Mouse (Mus musculus) forebrain, embryonic 14.5 days (tissue): ENCODE data around the gene Ndrg3. TPM values are rescaled to one million over a fixed set of nuclear protein-coding genes. Genes with fewer than 3 reads are reported as not detected.
A peak's percentile ranks its signal among the peaks of the same experiment; 100 is the strongest.

Experiments used
- ATAC-seq: fragments of 200-750 bp; cut with Nextera tagmentation; 2 replicates; pipeline ENCODE4 v1.8.0; 2017; ENCODE audit warnings: mild to moderate bottlenecking, moderate library complexity
- DNase-seq: peaks from one replicate; pipeline ENCODE4 v3.0.0-alpha.2; 2015; ENCODE audit warnings: low spot score
- H3K27ac ChIP-seq: fragments of 300-500 bp; sonication (generic); 2 replicates; pipeline ENCODE4 v1.5.1; 2014; ENCODE audit warnings: low read depth, mild to moderate bottlenecking, control low read depth, low read length, moderate library complexity
- H3K27me3 ChIP-seq: fragments of 300-500 bp; sonication (generic); replicated peaks from 2 replicates; pipeline ENCODE4 v1.6.1; 2014; ENCODE audit warnings: low read length, control low read depth, mixed read lengths; ENCODE audit not compliant: control insufficient read depth, insufficient read depth
- H3K36me3 ChIP-seq: fragments of 300-500 bp; sonication (generic); 2 replicates; pipeline ENCODE4 v1.6.1; 2014; ENCODE audit warnings: low read length, control low read depth; ENCODE audit not compliant: control insufficient read depth, insufficient read depth
- H3K4me1 ChIP-seq: fragments of 300-500 bp; sonication (generic); 2 replicates; pipeline ENCODE4 v1.6.1; 2014; ENCODE audit warnings: antibody characterized with exemption, low read length, control low read depth; ENCODE audit not compliant: control insufficient read depth, insufficient read depth
- H3K4me2 ChIP-seq: fragments of 300-500 bp; sonication (generic); 2 replicates; pipeline ENCODE4 v1.6.1; 2014; ENCODE audit warnings: mild to moderate bottlenecking, control low read depth, low read length
- H3K4me3 ChIP-seq: fragments of 300-500 bp; sonication (generic); 2 replicates; pipeline ENCODE4 v1.5.1; 2014; ENCODE audit warnings: low read depth, low read length, control low read depth
- H3K9ac ChIP-seq: fragments of 300-500 bp; sonication (generic); 2 replicates; pipeline ENCODE4 v1.6.1; 2014; ENCODE audit warnings: mild to moderate bottlenecking, low read length, control low read depth, moderate library complexity
- H3K9me3 ChIP-seq: fragments of 300-500 bp; sonication (generic); replicated peaks from 2 replicates; pipeline ENCODE4 v1.6.1; 2016; ENCODE audit warnings: low read length, control low read depth, mixed read lengths; ENCODE audit not compliant: control insufficient read depth
- WGBS: fragments of 180-500 bp; shearing (Covaris S2); extraction: QIAGEN DNeasy Blood & Tissue Kit; methylation state at CpG from one replicate; pipeline ENCODE4 v1.1.7; 2014; 5-methylcytosine and 5-hydroxymethylcytosine counted together
- polyA plus RNA-seq: library from polyadenylated mRNA; unstranded; fragments of >200 nt; fragmentation: Nextera tagmentation; extraction: Ambion mirVana; gene quantifications from 2 replicates; pipeline ENCODE4 v1.2.1, GENCODE M21; 2014

Gene Ndrg3
- polyA plus RNA-seq, 1 experiment from 2014 or later, result 93.6 TPM

DNA sequence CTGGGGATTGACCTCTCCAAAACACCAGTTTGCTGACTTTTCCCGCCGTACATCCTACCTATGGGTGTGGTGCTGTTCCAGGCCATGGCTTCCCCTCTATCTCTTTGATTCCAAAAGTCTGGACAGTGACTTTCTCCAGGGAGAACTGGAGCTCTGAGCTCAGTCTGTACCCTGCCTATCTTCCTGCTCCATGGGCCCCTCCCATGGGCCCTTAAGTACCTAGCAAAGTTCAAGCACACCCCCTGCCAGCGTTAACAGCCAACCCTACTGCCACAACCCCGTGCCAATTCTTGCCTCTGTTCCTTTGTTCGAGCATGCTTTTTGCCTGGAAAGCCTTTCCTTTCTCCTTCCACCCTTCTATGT lies 15.4 kb upstream of the Ndrg3 start:
- ATAC-seq (peak; percentile 49), DNase-seq (no peak)
- Histone ChIP-seq H3K9ac (peak overlapping the region; percentile 67), H3K4me2 (peak overlapping the region; percentile 89), H3K27ac (no peak overlapping the region), H3K27me3 (no peaks in the 10 kb centered on the region), H3K4me1 (peaks cover 10% of the 10 kb centered on the region; the same call in 1 of the 2 replicates), H3K36me3 (peaks cover 21% of the 10 kb centered on the region; the same call in 1 of the 2 replicates), H3K4me3 (peak overlapping the region; percentile 60), H3K9me3 (no peaks in the 10 kb centered on the region)
- 19% methylated on average over 5 of the region's 5 CpGs for WGBS

DNA sequence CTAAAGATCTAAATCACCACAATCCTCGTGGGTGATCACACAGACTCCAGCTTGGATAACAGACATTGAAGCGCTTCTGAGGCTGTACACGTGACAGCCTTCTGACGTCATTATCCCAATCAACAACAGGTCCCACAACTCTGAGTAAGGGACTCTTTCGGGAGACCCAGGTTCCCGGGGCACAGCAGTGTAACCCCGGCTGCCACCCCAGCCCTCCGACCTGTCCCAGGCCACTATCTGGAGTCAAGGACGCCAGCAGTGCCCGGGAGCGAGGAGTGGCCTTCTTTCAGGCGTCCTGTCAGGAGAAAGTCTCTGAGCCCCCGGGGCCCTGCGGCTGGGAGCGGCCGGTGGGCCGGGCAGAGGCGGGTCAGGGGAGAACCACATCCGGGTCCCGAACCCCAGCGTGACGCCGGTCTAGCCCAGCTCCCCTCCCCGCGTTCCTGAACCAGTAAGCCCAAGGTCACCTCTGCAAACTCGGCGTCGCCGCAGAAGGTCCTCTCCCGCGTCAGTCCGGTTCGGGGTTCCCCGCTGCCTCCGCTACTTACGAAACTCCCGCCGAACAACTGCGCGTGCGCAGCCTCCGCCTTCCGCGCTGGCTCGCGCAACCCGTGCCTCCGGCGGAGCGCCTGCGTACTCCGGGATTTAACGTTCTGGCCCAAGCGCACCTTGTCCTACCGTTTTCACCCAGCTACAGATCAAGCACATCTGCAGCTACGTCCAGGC lies 14.8 kb upstream of the Ndrg3 start, which contains the start of gene Dsn1:
Dsn1 (minus strand) TSS at position 644 of the 723 bp plus-strand sequence.
- H3K27ac ChIP-seq, result 0 out of 2 replicates have a peak within 1 kb of the TSS, but pooled peaks have one; percentile 2
- DNase-seq (peak; percentile 91), ATAC-seq (peak; percentile 91)
- H3K36me3 ChIP-seq, result peaks cover 21% of the 10 kb centered on the region; the same call in 1 of the 2 replicates
- peak within 1 kb of the TSS; percentile 89 for H3K4me2 ChIP-seq
- peaks cover 10% of the 10 kb centered on the region; the same call in 1 of the 2 replicates for H3K4me1 ChIP-seq
- H3K9me3 ChIP-seq, result no peaks in the 10 kb centered on the region
- WGBS, result under 1% methylated on average over 50 of the region's 56 CpGs
- H3K4me3 ChIP-seq, result peak within 1 kb of the TSS; percentile 60
- H3K9ac ChIP-seq, result peak within 1 kb of the TSS; percentile 67
- H3K27me3 ChIP-seq, result no peaks in the 10 kb centered on the region

DNA sequence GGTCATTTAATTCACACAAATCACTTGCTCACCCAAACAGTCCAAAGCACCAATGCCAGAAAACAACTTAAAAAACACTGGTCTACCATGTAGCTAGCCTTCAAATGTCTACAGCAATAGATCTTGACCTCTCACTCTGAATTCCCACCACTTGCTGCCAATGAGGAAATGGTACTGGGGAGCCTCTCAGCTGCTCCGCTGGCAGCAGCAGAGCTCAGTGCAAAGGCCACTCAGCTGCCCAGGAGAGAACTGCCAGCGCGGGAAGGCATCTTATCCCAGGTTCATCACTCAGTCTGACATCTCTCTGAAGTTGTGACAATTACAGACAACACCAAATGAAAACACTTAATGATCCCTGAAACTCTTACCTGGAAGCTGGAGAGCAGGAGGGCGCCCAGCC lies 10.5 kb upstream of the Ndrg3 start:
- Histone ChIP-seq H3K27ac (no peak overlapping the region), H3K4me3 (no peak overlapping the region), H3K9me3 (no peaks in the 10 kb centered on the region), H3K4me1 (peaks cover 7% of the 10 kb centered on the region; the same call in 1 of the 2 replicates), H3K36me3 (peaks cover 37% of the 10 kb centered on the region), H3K27me3 (no peaks in the 10 kb centered on the region), H3K9ac (no peak overlapping the region), H3K4me2 (no peak overlapping the region)
- WGBS, result 92% methylated on average over 4 of the region's 4 CpGs
- DNase-seq (no peak), ATAC-seq (no peak)

DNA sequence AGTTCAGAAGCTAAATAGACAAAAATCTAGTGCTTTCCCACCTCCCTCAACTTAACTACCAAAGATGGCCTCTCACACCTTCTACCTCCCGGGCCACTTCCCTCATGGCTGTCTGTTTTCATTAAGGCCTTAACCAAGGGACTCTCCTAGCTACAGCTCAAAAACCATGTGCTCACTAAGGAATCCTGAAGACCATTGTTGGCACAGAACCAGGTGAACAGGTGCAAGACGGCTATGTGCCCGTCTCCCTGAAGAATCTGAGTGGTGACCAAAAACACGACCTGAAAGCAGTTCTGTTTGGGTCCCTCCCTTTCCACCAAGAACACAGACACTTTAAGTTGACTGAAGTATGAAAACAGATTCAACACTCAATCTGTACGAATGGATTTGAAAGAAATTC lies 6.4 kb upstream of the Ndrg3 start:
- Histone ChIP-seq H3K4me1 (no peaks in the 10 kb centered on the region), H3K9ac (no peak overlapping the region), H3K4me3 (no peak overlapping the region), H3K4me2 (no peak overlapping the region), H3K9me3 (no peaks in the 10 kb centered on the region), H3K36me3 (peaks cover 50% of the 10 kb centered on the region), H3K27ac (no peak overlapping the region), H3K27me3 (no peaks in the 10 kb centered on the region)
- no peak for ATAC-seq
- DNase-seq, result no peak
- 84% methylated on average over 5 of the region's 5 CpGs for WGBS

DNA sequence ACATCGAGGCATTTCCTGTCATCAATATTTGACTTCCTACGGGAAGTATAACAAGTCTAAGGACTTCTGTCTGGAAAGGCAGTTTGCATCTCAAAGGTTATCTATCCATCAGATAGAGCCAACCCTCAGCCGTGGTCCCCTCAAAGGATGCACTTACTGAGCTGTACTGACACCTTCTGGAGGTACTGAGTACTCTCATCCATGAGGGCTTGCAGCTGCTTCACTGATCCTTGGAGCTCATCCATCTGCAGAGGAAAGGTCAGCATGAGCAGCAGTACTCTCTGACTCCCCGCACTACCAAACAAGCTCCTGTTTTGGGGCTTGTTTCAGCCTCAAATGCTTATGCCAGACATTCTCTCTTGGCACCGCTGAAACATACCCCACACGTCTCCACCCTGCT lies 4.7 kb upstream of the Ndrg3 start:
- no peaks in the 10 kb centered on the region for H3K4me1 ChIP-seq
- no peak overlapping the region for H3K4me2 ChIP-seq
- no peak for ATAC-seq
- H3K36me3 ChIP-seq, result peaks cover 46% of the 10 kb centered on the region
- WGBS, result 75% methylated on average over 6 of the region's 6 CpGs
- H3K27me3 ChIP-seq, result no peaks in the 10 kb centered on the region
- no peaks in the 10 kb centered on the region for H3K9me3 ChIP-seq
- no peak overlapping the region for H3K27ac ChIP-seq
- H3K4me3 ChIP-seq, result no peak overlapping the region
- DNase-seq, result peak; percentile 67
- H3K9ac ChIP-seq, result no peak overlapping the region

DNA sequence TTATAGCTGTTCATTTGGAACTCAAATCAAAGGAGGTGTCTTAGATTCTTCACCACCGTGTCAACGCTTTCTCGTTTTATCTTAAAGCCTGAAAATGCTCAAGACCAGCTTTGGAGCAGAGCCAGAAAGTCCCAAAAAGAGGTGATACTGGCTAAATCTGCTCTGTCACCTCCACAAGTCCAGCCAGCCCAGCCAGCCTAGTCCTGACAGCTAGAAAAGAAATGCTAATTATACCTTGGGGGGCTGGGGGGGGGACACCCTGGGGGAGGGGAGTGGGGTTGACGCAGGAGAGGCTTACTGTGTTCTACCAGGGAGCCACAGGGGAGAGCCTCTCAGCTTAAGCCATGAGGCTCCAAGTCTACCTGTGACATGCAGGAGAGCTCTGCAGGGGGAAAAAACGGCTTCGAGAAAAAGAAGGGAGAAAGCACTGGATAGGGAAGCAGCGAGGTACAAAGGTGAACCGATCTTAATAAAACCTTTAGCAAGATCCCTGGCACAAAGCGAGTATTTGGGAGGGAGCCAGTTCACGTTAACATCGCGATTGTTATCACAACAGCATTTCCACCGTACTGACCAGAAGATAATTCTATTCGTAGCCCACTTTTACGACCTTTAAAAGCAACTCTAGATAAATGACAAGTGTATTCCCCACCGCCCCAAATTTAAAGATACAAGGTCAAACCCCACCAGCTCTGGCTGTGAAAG lies 977 bp downstream of the Ndrg3 start:
- no peak for ATAC-seq
- DNase-seq, result peak; percentile 50
- no peak overlapping the region for H3K27ac ChIP-seq

DNA sequence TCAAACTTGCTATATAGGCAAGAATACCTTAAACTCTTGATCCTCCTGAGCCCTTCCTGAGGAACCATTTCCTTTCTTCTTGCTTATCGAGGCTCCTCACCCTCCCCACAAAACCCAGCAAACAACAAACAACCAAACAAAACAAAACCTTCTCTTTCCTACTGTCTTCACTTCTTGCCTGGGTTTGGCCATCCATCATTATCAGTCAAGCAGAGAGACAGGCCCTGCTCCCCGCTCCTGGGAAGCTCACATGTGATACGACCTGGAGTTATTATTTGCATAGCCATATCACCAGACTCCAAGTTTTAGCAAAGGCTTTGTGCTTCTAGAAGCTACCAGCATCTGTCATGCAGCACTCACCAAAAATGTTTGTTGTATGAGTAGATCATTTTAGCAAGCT lies 4.5 kb downstream of the Ndrg3 start:
- H3K4me2 ChIP-seq, result no peak overlapping the region
- no peak for DNase-seq
- no peaks in the 10 kb centered on the region for H3K9me3 ChIP-seq
- H3K4me3 ChIP-seq, result no peak overlapping the region
- no peaks in the 10 kb centered on the region for H3K27me3 ChIP-seq
- no peak for ATAC-seq
- WGBS, result 93% methylated on average over 3 of the region's 3 CpGs
- H3K36me3 ChIP-seq, result no peaks in the 10 kb centered on the region
- H3K27ac ChIP-seq, result no peak overlapping the region
- peaks cover 11% of the 10 kb centered on the region; the same call in 1 of the 2 replicates for H3K4me1 ChIP-seq
- H3K9ac ChIP-seq, result no peak overlapping the region

More for the DNA sequence above, 977 bp downstream of the Ndrg3 start:
- H3K4me3 ChIP-seq, result peak overlapping the region; percentile 88
- no peaks in the 10 kb centered on the region for H3K9me3 ChIP-seq
- no peaks in the 10 kb centered on the region for H3K27me3 ChIP-seq
- H3K9ac ChIP-seq, result peak overlapping the region; percentile 88
- WGBS, result 3% methylated on average over 16 of the region's 16 CpGs
- peaks cover 11% of the 10 kb centered on the region; the same call in 1 of the 2 replicates for H3K4me1 ChIP-seq
- H3K4me2 ChIP-seq, result peak overlapping the region; percentile 93
- peaks cover 16% of the 10 kb centered on the region for H3K36me3 ChIP-seq

DNA sequence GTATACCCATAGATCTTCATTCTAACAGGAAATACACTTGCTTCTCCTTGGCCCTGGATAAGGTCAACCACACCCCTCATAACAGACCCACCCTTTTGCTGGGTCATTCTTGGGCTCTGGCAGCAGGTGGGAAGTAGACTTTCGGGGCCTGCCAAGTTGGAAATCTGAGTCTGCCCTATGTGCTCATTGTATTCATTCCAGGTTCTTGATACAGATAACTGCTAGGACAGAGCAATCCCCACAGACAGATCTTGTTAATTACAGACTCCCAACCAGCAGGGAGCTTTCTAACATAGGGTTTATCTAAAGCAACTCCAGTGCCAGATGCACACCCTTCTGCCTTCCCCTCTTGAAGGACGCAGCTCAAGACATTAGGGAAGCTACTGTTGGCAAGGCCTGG lies 9.0 kb downstream of the Ndrg3 start:
- no peak overlapping the region for H3K4me3 ChIP-seq
- no peaks in the 10 kb centered on the region for H3K36me3 ChIP-seq
- no peak overlapping the region for H3K27ac ChIP-seq
- no peak overlapping the region for H3K4me2 ChIP-seq
- H3K9ac ChIP-seq, result no peak overlapping the region
- peak; percentile 9 for DNase-seq
- H3K9me3 ChIP-seq, result no peaks in the 10 kb centered on the region
- H3K27me3 ChIP-seq, result no peaks in the 10 kb centered on the region
- ATAC-seq, result no peak
- H3K4me1 ChIP-seq, result no peaks in the 10 kb centered on the region
- 85% methylated on average over 2 of the region's 2 CpGs for WGBS

DNA sequence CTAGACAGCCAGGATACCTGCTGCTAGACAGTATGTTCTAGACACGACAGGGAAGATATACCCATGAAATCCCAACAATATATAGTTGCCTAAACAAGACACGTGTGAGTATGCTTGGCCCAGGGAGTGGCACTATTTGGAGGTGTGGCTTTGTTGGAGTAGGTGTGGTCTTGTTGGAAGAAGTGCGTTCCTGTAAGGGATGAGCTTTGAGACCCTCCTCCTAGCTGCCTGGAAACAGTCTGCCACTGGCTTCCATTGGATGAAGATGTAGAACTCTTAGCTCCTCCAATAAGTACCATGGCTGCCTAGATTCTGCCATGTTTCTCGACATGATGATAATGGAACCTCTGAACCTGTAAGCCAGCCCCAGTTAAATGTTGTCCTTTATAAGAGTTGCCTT lies 10.6 kb downstream of the Ndrg3 start:
- WGBS, result 87% methylated on average over 4 of the region's 4 CpGs
- no peaks in the 10 kb centered on the region for H3K9me3 ChIP-seq
- no peak overlapping the region for H3K4me2 ChIP-seq
- DNase-seq (no peak), ATAC-seq (no peak)
- no peaks in the 10 kb centered on the region for H3K27me3 ChIP-seq
- no peaks in the 10 kb centered on the region for H3K36me3 ChIP-seq
- H3K4me3 ChIP-seq, result no peak overlapping the region
- H3K4me1 ChIP-seq, result no peaks in the 10 kb centered on the region
- no peak overlapping the region for H3K27ac ChIP-seq
- H3K9ac ChIP-seq, result no peak overlapping the region
